Mouse (Mus musculus): ENCODE data around the gene Grem2.

DNA sequence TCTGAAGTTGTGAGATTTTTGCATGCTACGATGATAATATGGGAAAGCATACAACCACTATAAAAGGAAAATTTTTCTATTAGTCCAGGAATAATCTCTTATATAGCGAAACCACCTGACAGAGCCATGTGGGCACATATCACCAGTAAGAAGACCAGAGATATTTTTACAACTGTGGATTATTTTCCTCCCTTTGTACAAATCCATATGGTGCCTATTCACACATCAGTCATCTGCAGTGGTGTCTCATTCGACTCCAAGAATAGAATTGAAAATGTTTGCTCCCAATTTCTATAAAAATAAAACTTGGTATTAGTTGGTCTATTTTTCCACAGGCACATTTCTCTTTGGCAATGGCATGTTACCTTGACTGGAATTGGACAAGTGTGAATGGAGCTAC, 11.8 kb downstream of the Grem2 start:
- TF ChIP-seq CTCF (IDR thresholded peaks at IDR 0.05; ENCODE audit: extremely low read depth, insufficient read depth, low read length), result no peak
- no peak for TF ChIP-seq POLR2A (IDR thresholded peaks at IDR 0.05; ENCODE audit: extremely low read depth, insufficient read depth, low read length)
